Mouse (Mus musculus) stomach, embryonic 15.5 days (tissue): ENCODE data around the gene Slc25a43. TPM values are rescaled to one million over a fixed set of nuclear protein-coding genes. Genes with fewer than 3 reads are reported as not detected.
"Not testable (repeated sequence)": the region's sequence is repeated elsewhere in the genome, so short reads cannot be mapped to it uniquely, and the experiment has no call there.

Experiments used
- ATAC-seq: fragments of 200-750 bp; cut with Nextera tagmentation; 2 replicates; pipeline ENCODE4 v1.8.0; 2017; ENCODE audit warnings: low read depth, moderate number of reproducible peaks, moderate TSS enrichment; ENCODE audit not compliant: insufficient read depth, low FRiP score
- H3K27ac ChIP-seq: fragments of 300-500 bp; sonication (generic); 2 replicates; pipeline ENCODE4 v1.5.1; 2015; ENCODE audit warnings: mild to moderate bottlenecking, inconsistent platforms
- H3K27me3 ChIP-seq: fragments of 300-500 bp; sonication (generic); replicated peaks from 2 replicates; pipeline ENCODE4 v1.6.1; 2015; ENCODE audit warnings: inconsistent platforms
- H3K36me3 ChIP-seq: fragments of 300-500 bp; sonication (generic); 2 replicates; pipeline ENCODE4 v1.6.1; 2015; ENCODE audit warnings: inconsistent platforms
- H3K4me1 ChIP-seq: fragments of 300-500 bp; sonication (generic); 2 replicates; pipeline ENCODE4 v1.6.1; 2015; ENCODE audit warnings: inconsistent platforms
- H3K4me2 ChIP-seq: fragments of 300-500 bp; sonication (generic); 2 replicates; pipeline ENCODE4 v1.6.1; 2015; ENCODE audit warnings: mild to moderate bottlenecking, inconsistent platforms
- H3K4me3 ChIP-seq: fragments of 300-500 bp; sonication (generic); replicated peaks from 2 replicates; pipeline ENCODE4 v1.5.1; 2015; ENCODE audit warnings: inconsistent platforms
- H3K9ac ChIP-seq: fragments of 300-500 bp; sonication (generic); 2 replicates; pipeline ENCODE4 v1.6.1; 2015; ENCODE audit warnings: inconsistent platforms
- H3K9me3 ChIP-seq: fragments of 300-500 bp; sonication (generic); 2 replicates; pipeline ENCODE4 v1.6.1; 2016; ENCODE audit warnings: inconsistent platforms
- WGBS: fragments of 180-500 bp; shearing (Covaris S2); methylation state at CpG from one replicate; pipeline ENCODE4 v1.1.7; 2015; 5-methylcytosine and 5-hydroxymethylcytosine counted together
- polyA plus RNA-seq: library from polyadenylated mRNA; unstranded; fragments of >200 nt; fragmentation: Nextera tagmentation; extraction: Ambion mirVana; gene quantifications from 2 replicates; pipeline ENCODE4 v1.2.1, GENCODE M21; 2015

Slc25a43 gene
- polyA plus RNA-seq, 1 experiment from 2014 or later, result 1.9 TPM

- Histone ChIP-seq H3K36me3 (peaks cover 3% of the 10 kb centered on the region; the same call in 1 of the 2 replicates), H3K4me3 (peak within 1 kb of the TSS; percentile 59), H3K9me3 (no peaks in the 10 kb centered on the region), H3K27me3 (no peaks in the 10 kb centered on the region), H3K27ac (peak within 1 kb of the TSS; percentile 81), H3K9ac (peak within 1 kb of the TSS; percentile 46; the same call in 1 of the 2 replicates), H3K4me1 (no peaks in the 10 kb centered on the region), H3K4me2 (peak within 1 kb of the TSS; percentile 52)
- peak; percentile 96 for ATAC-seq
- WGBS, result 20% methylated on average over 41 of the region's 41 CpGs
Measured at GRCm38 (mm10) chrX:36795424-36796162, 52.1 kb downstream of the Slc25a43 start, which contains the start of gene Slc25a5. Gene Slc25a5, plus strand, starts transcription at chrX:36795651.

- Histone ChIP-seq H3K4me2 (peak overlapping the region; percentile 52), H3K9me3 (no peaks in the 10 kb centered on the region), H3K4me1 (no peaks in the 10 kb centered on the region), H3K27me3 (no peaks in the 10 kb centered on the region), H3K27ac (peak overlapping the region; percentile 81), H3K9ac (peak overlapping the region; percentile 46; the same call in 1 of the 2 replicates), H3K4me3 (peak overlapping the region; percentile 59), H3K36me3 (peaks cover 3% of the 10 kb centered on the region; the same call in 1 of the 2 replicates)
- ATAC-seq, result peak; percentile 69
- WGBS, result 19% methylated on average over 41 of the region's 41 CpGs
Measured at GRCm38 (mm10) chrX:36796163-36796581, 52.7 kb downstream of the Slc25a43 start.

- H3K27ac ChIP-seq, ATAC-seq, H3K36me3 ChIP-seq, H3K9me3 ChIP-seq, H3K9ac ChIP-seq, H3K27me3 ChIP-seq, H3K4me1 ChIP-seq: not testable (repeated sequence)
- H3K4me3 ChIP-seq, result peak overlapping the region; percentile 59
- 63% methylated on average over 8 of the region's 8 CpGs for WGBS
- peak overlapping the region; percentile 52 for H3K4me2 ChIP-seq
Measured at GRCm38 (mm10) chrX:36796734-36797133, 53.3 kb downstream of the Slc25a43 start.

GRCm38 (mm10) chrX:36799131-36799879 is 55.8 kb downstream of the Slc25a43 start:
- ATAC-seq, result no peak

GRCm38 (mm10) chrX:36803189-36803588 is 59.7 kb downstream of the Slc25a43 start:
- no peaks in the 10 kb centered on the region for H3K9me3 ChIP-seq
- no peaks in the 10 kb centered on the region for H3K36me3 ChIP-seq
- 71% methylated on average over 5 of the region's 5 CpGs for WGBS
- no peak overlapping the region for H3K27ac ChIP-seq
- no peak for ATAC-seq
- no peaks in the 10 kb centered on the region for H3K27me3 ChIP-seq
- no peak overlapping the region for H3K4me3 ChIP-seq
- no peak overlapping the region for H3K4me2 ChIP-seq
- no peaks in the 10 kb centered on the region for H3K4me1 ChIP-seq
- no peak overlapping the region for H3K9ac ChIP-seq

More at GRCm38 (mm10) chrX:36799131-36799879, 55.8 kb downstream of the Slc25a43 start:
- 52% methylated on average over 6 of the region's 6 CpGs for WGBS
- Histone ChIP-seq H3K27ac (no peak overlapping the region), H3K36me3 (peaks cover 3% of the 10 kb centered on the region; the same call in 1 of the 2 replicates), H3K27me3 (no peaks in the 10 kb centered on the region), H3K4me2 (no peak overlapping the region), H3K4me1 (no peaks in the 10 kb centered on the region), H3K9ac (no peak overlapping the region), H3K4me3 (no peak overlapping the region), H3K9me3 (no peaks in the 10 kb centered on the region)

GRCm38 (mm10) chrX:36804196-36804595 is 60.7 kb downstream of the Slc25a43 start:
- Histone ChIP-seq H3K4me1 (no peaks in the 10 kb centered on the region), H3K4me2 (no peak overlapping the region), H3K36me3 (no peaks in the 10 kb centered on the region), H3K27me3 (no peaks in the 10 kb centered on the region), H3K4me3 (no peak overlapping the region), H3K9ac (no peak overlapping the region), H3K9me3 (no peaks in the 10 kb centered on the region), H3K27ac (no peak overlapping the region)
- WGBS, result 56% methylated on average over 5 of the region's 5 CpGs
- no peak for ATAC-seq

GRCm38 (mm10) chrX:36805466-36806235 is 62.2 kb downstream of the Slc25a43 start:
- WGBS, result 65% methylated on average over 5 of the region's 5 CpGs
- Histone ChIP-seq H3K27me3 (no peaks in the 10 kb centered on the region), H3K9ac (no peak overlapping the region), H3K4me1 (no peaks in the 10 kb centered on the region), H3K4me2 (no peak overlapping the region), H3K27ac (no peak overlapping the region), H3K9me3 (no peaks in the 10 kb centered on the region), H3K4me3 (no peak overlapping the region), H3K36me3 (no peaks in the 10 kb centered on the region)
- no peak for ATAC-seq

GRCm38 (mm10) chrX:36807360-36808317 is 64.2 kb downstream of the Slc25a43 start:
- Histone ChIP-seq H3K4me2 (peak overlapping the region; percentile 46), H3K4me3 (peak overlapping the region; percentile 39), H3K9me3 (no peaks in the 10 kb centered on the region), H3K9ac (no peak overlapping the region), H3K27me3 (no peaks in the 10 kb centered on the region), H3K4me1 (no peaks in the 10 kb centered on the region), H3K36me3 (no peaks in the 10 kb centered on the region), H3K27ac (peak overlapping the region; percentile 77)
- peak; percentile 90 for ATAC-seq
- 22% methylated on average over 45 of the region's 45 CpGs for WGBS

- no peak overlapping the region for H3K9ac ChIP-seq
Measured at GRCm38 (mm10) chrX:36808318-36808683, 64.8 kb downstream of the Slc25a43 start.

GRCm38 (mm10) chrX:36811377-36811776 is 67.9 kb downstream of the Slc25a43 start:
- Histone ChIP-seq H3K27me3 (no peaks in the 10 kb centered on the region), H3K27ac (no peak overlapping the region), H3K9me3 (no peaks in the 10 kb centered on the region), H3K4me2 (no peak overlapping the region), H3K4me3 (no peak overlapping the region), H3K9ac (no peak overlapping the region), H3K36me3 (no peaks in the 10 kb centered on the region), H3K4me1 (no peaks in the 10 kb centered on the region)
- ATAC-seq, result no peak
- 40% methylated on average over 5 of the region's 5 CpGs for WGBS

More at GRCm38 (mm10) chrX:36808318-36808683, 64.8 kb downstream of the Slc25a43 start:
- Histone ChIP-seq H3K4me2 (peak overlapping the region; percentile 46), H3K36me3 (no peaks in the 10 kb centered on the region), H3K27ac (peak overlapping the region; percentile 77; the same call in 1 of the 2 replicates), H3K27me3 (no peaks in the 10 kb centered on the region), H3K4me3 (peak overlapping the region; percentile 39), H3K9me3 (no peaks in the 10 kb centered on the region), H3K4me1 (no peaks in the 10 kb centered on the region)
- 57% methylated on average over 6 of the region's 6 CpGs for WGBS
- no peak for ATAC-seq
